Mouse (Mus musculus): ENCODE measurements around the gene Ptcd2. TPM values are rescaled to one million over a fixed set of nuclear protein-coding genes. Genes with fewer than 3 reads are reported as not detected.

Gene Ptcd2
- total RNA-seq (2014; fragmentation: Nextera tagmentation) = 34.7 and 36.1 TPM in 2 replicates
- 56.1 and 58.8 TPM in 2 replicates for total RNA-seq (2017)
- 28.5 and 32.4 TPM in 2 replicates for polyA plus RNA-seq (2012)

GRCm38 (mm10) chr13:99344599-99345575 is at the start of gene Ptcd2, which contains the start of gene Mrps27:
TSS of gene Ptcd2 (minus strand) at chr13:99344705.
TSS of gene Mrps27 (plus strand) at chr13:99344786.
- peaks cover 30% of the 10 kb centered on the region for H3K4me1 ChIP-seq (ENCODE audit: insufficient read depth, low read depth, low read length)
- no peak for TF ChIP-seq POLR2AphosphoS5 (IDR thresholded peaks at IDR 0.05; ENCODE audit: insufficient replicate concordance, low read depth, low read length)
- TF ChIP-seq GATA2 (IDR thresholded peaks at IDR 0.05; ENCODE audit: borderline replicate concordance, low read depth, low read length) = no peak
- no peak for TF ChIP-seq GATA1 (IDR thresholded peaks at IDR 0.05; ENCODE audit: borderline replicate concordance, low read length)
- no peak for TF ChIP-seq CTCF (IDR thresholded peaks at IDR 0.05; ENCODE audit: low read depth, low read length)
- no peak for TF ChIP-seq TAL1 (conservative IDR thresholded peaks at IDR 0.05; ENCODE audit: low read depth, low read length)
- H3K36me3 ChIP-seq (replicated peaks) = peaks cover 65% of the 10 kb centered on the region
- no peaks in the 10 kb centered on the region for H3K9me3 ChIP-seq (replicated peaks)
- H3K4me3 ChIP-seq (ENCODE audit: low read depth, low read length) = peak within 1 kb of the TSS; percentile 95
- no peaks in the 10 kb centered on the region for H3K27me3 ChIP-seq (ENCODE audit: insufficient read depth, low read length)
- DNase-seq (ENCODE audit: low spot score) = peak; percentile 80
- peak; percentile 93 for ATAC-seq (ENCODE audit: extremely low read depth, insufficient number of reproducible peaks, low FRiP score, poor library complexity, severe bottlenecking)

- no peak for TF ChIP-seq TAL1 (conservative IDR thresholded peaks at IDR 0.05; ENCODE audit: low read depth, low read length)
- no peak for TF ChIP-seq GATA2 (IDR thresholded peaks at IDR 0.05; ENCODE audit: borderline replicate concordance, low read depth, low read length)
- no peak for TF ChIP-seq GATA1 (IDR thresholded peaks at IDR 0.05; ENCODE audit: borderline replicate concordance, low read length)
- TF ChIP-seq POLR2AphosphoS5 (IDR thresholded peaks at IDR 0.05; ENCODE audit: insufficient replicate concordance, low read depth, low read length) = no peak
- no peak for TF ChIP-seq CTCF (IDR thresholded peaks at IDR 0.05; ENCODE audit: low read depth, low read length)
- peaks cover 68% of the 10 kb centered on the region for H3K36me3 ChIP-seq (replicated peaks)
- H3K4me3 ChIP-seq (ENCODE audit: low read depth, low read length) = no peak overlapping the region
- no peaks in the 10 kb centered on the region for H3K4me1 ChIP-seq (ENCODE audit: insufficient read depth, low read depth, low read length)
- no peak for ATAC-seq (ENCODE audit: extremely low read depth, insufficient number of reproducible peaks, low FRiP score, poor library complexity, severe bottlenecking)
- H3K9me3 ChIP-seq (replicated peaks) = no peaks in the 10 kb centered on the region
- DNase-seq (ENCODE audit: low spot score) = no peak
- no peaks in the 10 kb centered on the region for H3K27me3 ChIP-seq (ENCODE audit: insufficient read depth, low read length)
Measured at GRCm38 (mm10) chr13:99393128-99393527, 48.6 kb upstream of the Ptcd2 start.

GRCm38 (mm10) chr13:99391417-99391816 is 46.9 kb upstream of the Ptcd2 start:
- DNase-seq (ENCODE audit: low spot score) (no peak), ATAC-seq (ENCODE audit: extremely low read depth, insufficient number of reproducible peaks, low FRiP score, poor library complexity, severe bottlenecking) (no peak)
- no peaks in the 10 kb centered on the region for H3K27me3 ChIP-seq (ENCODE audit: insufficient read depth, low read length)
- no peaks in the 10 kb centered on the region for H3K4me1 ChIP-seq (ENCODE audit: insufficient read depth, low read depth, low read length)
- H3K9me3 ChIP-seq (replicated peaks) = no peaks in the 10 kb centered on the region
- no peak for TF ChIP-seq CTCF (IDR thresholded peaks at IDR 0.05; ENCODE audit: low read depth, low read length)
- TF ChIP-seq GATA2 (IDR thresholded peaks at IDR 0.05; ENCODE audit: borderline replicate concordance, low read depth, low read length) = no peak
- no peak for TF ChIP-seq GATA1 (IDR thresholded peaks at IDR 0.05; ENCODE audit: borderline replicate concordance, low read length)
- no peak for TF ChIP-seq POLR2AphosphoS5 (IDR thresholded peaks at IDR 0.05; ENCODE audit: insufficient replicate concordance, low read depth, low read length)
- peaks cover 68% of the 10 kb centered on the region for H3K36me3 ChIP-seq (replicated peaks)
- H3K4me3 ChIP-seq (ENCODE audit: low read depth, low read length) = no peak overlapping the region

- H3K27me3 ChIP-seq (ENCODE audit: insufficient read depth, low read length) = no peaks in the 10 kb centered on the region
- TF ChIP-seq GATA2 (IDR thresholded peaks at IDR 0.05; ENCODE audit: borderline replicate concordance, low read depth, low read length) = no peak
- no peak for TF ChIP-seq GATA1 (IDR thresholded peaks at IDR 0.05; ENCODE audit: borderline replicate concordance, low read length)
- TF ChIP-seq TAL1 (conservative IDR thresholded peaks at IDR 0.05; ENCODE audit: low read depth, low read length) = no peak
- TF ChIP-seq POLR2AphosphoS5 (IDR thresholded peaks at IDR 0.05; ENCODE audit: insufficient replicate concordance, low read depth, low read length) = no peak
- TF ChIP-seq CTCF (IDR thresholded peaks at IDR 0.05; ENCODE audit: low read depth, low read length) = no peak
- no peaks in the 10 kb centered on the region for H3K4me1 ChIP-seq (ENCODE audit: insufficient read depth, low read depth, low read length)
- peaks cover 75% of the 10 kb centered on the region for H3K36me3 ChIP-seq (replicated peaks)
- no peak for DNase-seq (ENCODE audit: low spot score)
- no peaks in the 10 kb centered on the region for H3K9me3 ChIP-seq (replicated peaks)
- H3K4me3 ChIP-seq (ENCODE audit: low read depth, low read length) = no peak overlapping the region
- no peak for ATAC-seq (ENCODE audit: extremely low read depth, insufficient number of reproducible peaks, low FRiP score, poor library complexity, severe bottlenecking)
Measured at GRCm38 (mm10) chr13:99387901-99388811, 43.7 kb upstream of the Ptcd2 start.

GRCm38 (mm10) chr13:99386341-99386740 is 41.8 kb upstream of the Ptcd2 start:
- H3K36me3 ChIP-seq (replicated peaks) = peaks cover 73% of the 10 kb centered on the region
- TF ChIP-seq TAL1 (conservative IDR thresholded peaks at IDR 0.05; ENCODE audit: low read depth, low read length) (no peak), GATA1 (IDR thresholded peaks at IDR 0.05; ENCODE audit: borderline replicate concordance, low read length) (no peak), POLR2AphosphoS5 (IDR thresholded peaks at IDR 0.05; ENCODE audit: insufficient replicate concordance, low read depth, low read length) (no peak)
- no peak for ATAC-seq (ENCODE audit: extremely low read depth, insufficient number of reproducible peaks, low FRiP score, poor library complexity, severe bottlenecking)

More at GRCm38 (mm10) chr13:99386341-99386740, 41.8 kb upstream of the Ptcd2 start:
- Histone ChIP-seq H3K4me1 (ENCODE audit: insufficient read depth, low read depth, low read length) (no peaks in the 10 kb centered on the region), H3K27me3 (ENCODE audit: insufficient read depth, low read length) (no peaks in the 10 kb centered on the region), H3K9me3 (replicated peaks) (no peaks in the 10 kb centered on the region), H3K4me3 (ENCODE audit: low read depth, low read length) (no peak overlapping the region)
- no peak for DNase-seq (ENCODE audit: low spot score)

Measured in G1E (cell line).